Mouse (Mus musculus): ENCODE results near the gene Elk1. TPM values are rescaled to one million over a fixed set of nuclear protein-coding genes. Genes with fewer than 3 reads are reported as not detected.

The Elk1 gene
- polyA plus RNA-seq, 1 experiment from 2014 or later = 16.2 TPM

DNA sequence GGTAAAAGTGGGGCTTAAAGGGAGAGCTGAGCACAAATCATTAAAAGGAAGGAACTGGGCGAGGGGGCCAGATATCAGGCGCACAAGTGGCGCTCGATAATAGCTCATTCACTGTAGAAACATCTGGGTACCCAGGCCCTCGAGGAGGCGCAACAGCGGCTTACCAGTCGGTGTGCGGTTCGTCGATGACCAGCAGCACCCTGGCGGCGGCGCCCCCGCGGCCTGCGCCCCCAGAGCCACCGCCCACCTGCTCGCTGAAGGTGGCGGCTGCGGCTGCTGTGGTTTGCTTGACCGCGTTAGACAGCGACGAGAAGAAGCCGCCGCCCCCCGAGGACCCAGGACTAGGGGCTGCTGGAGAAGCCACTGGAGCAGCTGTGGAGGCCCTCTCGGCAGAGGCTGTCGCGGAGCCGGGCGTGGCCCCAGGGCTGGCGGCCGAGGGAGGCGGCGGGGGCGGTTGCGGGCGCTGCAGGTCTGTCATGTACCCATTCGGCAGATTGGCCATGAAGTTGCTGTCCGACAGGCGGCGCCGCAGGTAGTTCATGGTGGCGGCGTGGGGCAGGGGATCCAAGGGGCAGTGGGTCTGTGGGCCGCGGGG is 30.1 kb downstream of the Elk1 start:
- peak overlapping the region; percentile 83 for H3K4me2 ChIP-seq
- H3K9ac ChIP-seq = no peak overlapping the region
- peak; percentile 64 for ATAC-seq (replicated peaks; ENCODE audit: low FRiP score)
- H3K36me3 ChIP-seq = no peaks in the 10 kb centered on the region
- no peak overlapping the region for H3K27ac ChIP-seq
- peaks cover 8% of the 10 kb centered on the region; the same call in 1 of the 2 replicates for H3K4me1 ChIP-seq
- H3K9me3 ChIP-seq (replicated peaks) = no peaks in the 10 kb centered on the region
- peak overlapping the region; percentile 45 for H3K4me3 ChIP-seq (replicated peaks)
- peaks cover 15% of the 10 kb centered on the region; the same call in 1 of the 2 replicates for H3K27me3 ChIP-seq
- 19% methylated on average over 45 of the region's 49 CpGs for WGBS

- Histone ChIP-seq H3K9me3 (replicated peaks) (no peaks in the 10 kb centered on the region), H3K36me3 (no peaks in the 10 kb centered on the region), H3K27me3 (0 out of 2 replicates have a peak, but pooled peaks cover 11% of the 10 kb centered on the region), H3K4me2 (no peak overlapping the region), H3K4me3 (replicated peaks) (no peak overlapping the region), H3K27ac (no peak overlapping the region), H3K9ac (no peak overlapping the region), H3K4me1 (peaks cover 1% of the 10 kb centered on the region; the same call in 1 of the 2 replicates)
- no peak for ATAC-seq (replicated peaks; ENCODE audit: low FRiP score)
Observed at GRCm38 (mm10) chrX:20915075-20915474, 35.3 kb downstream of the Elk1 start.

- Histone ChIP-seq H3K9ac (no peak overlapping the region), H3K4me2 (no peak overlapping the region), H3K36me3 (no peaks in the 10 kb centered on the region), H3K27me3 (no peaks in the 10 kb centered on the region), H3K4me3 (replicated peaks) (no peak overlapping the region), H3K27ac (no peak overlapping the region), H3K9me3 (replicated peaks) (no peaks in the 10 kb centered on the region), H3K4me1 (no peaks in the 10 kb centered on the region)
- ATAC-seq (replicated peaks; ENCODE audit: low FRiP score) = no peak
- 86% methylated on average over 6 of the region's 6 CpGs for WGBS
Observed at GRCm38 (mm10) chrX:20913726-20914125, 36.7 kb downstream of the Elk1 start.

DNA sequence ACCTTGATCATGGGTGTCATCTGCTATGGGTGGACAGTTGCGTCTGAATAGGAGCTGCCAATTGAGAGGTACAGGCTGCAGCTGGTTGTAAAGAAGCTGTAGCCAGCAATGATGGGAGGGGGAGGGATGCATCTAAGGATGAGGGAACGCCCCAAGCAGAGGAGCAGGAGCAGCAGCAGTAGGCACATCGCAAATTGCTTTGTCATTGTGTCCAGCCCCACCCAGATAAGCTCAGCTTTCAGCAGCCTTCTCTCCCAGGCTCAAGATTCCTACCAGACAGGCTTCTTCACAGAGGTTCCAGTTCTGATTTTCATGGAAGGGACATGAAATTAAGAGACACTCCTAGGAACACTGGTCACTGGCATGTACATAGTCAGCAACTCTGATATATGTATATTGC is 40.3 kb downstream of the Elk1 start:
- WGBS = 38% methylated on average over 3 of the region's 3 CpGs
- no peaks in the 10 kb centered on the region for H3K36me3 ChIP-seq
- H3K4me1 ChIP-seq = no peaks in the 10 kb centered on the region
- H3K27ac ChIP-seq = no peak overlapping the region
- H3K27me3 ChIP-seq = no peaks in the 10 kb centered on the region
- H3K9me3 ChIP-seq (replicated peaks) = no peaks in the 10 kb centered on the region
- H3K4me3 ChIP-seq (replicated peaks) = no peak overlapping the region
- no peak overlapping the region for H3K9ac ChIP-seq
- no peak overlapping the region for H3K4me2 ChIP-seq
- no peak for ATAC-seq (replicated peaks; ENCODE audit: low FRiP score)

Other genes starting within 250 kb of the Elk1 start
- 43.9 and 47.8 TPM in 2 replicates for gene Usp11, start 246.7 kb downstream of the Elk1 start, polyA plus RNA-seq (2015; fragmentation: Nextera tagmentation; extraction: Ambion mirVana)
- gene Araf, start 152.8 kb downstream of the Elk1 start, polyA plus RNA-seq (2015; fragmentation: Nextera tagmentation; extraction: Ambion mirVana) = 115 and 129 TPM in 2 replicates
- 23.1 and 28.0 TPM in 2 replicates for gene Timp1, start 80.4 kb downstream of the Elk1 start, polyA plus RNA-seq (2015; fragmentation: Nextera tagmentation; extraction: Ambion mirVana)
- 0.44 and 0.70 TPM in 2 replicates for gene Syn1, start 29.6 kb downstream of the Elk1 start, polyA plus RNA-seq (2015; fragmentation: Nextera tagmentation; extraction: Ambion mirVana)
- 6.1 and 8.2 TPM in 2 replicates for gene Cfp, start 19.1 kb downstream of the Elk1 start, polyA plus RNA-seq (2015; fragmentation: Nextera tagmentation; extraction: Ambion mirVana)
- 59.7 and 62.0 TPM in 2 replicates for gene Uxt, start 11.4 kb upstream of the Elk1 start, polyA plus RNA-seq (2015; fragmentation: Nextera tagmentation; extraction: Ambion mirVana)
- gene Zfp182, start 111.7 kb upstream of the Elk1 start, polyA plus RNA-seq (2015; fragmentation: Nextera tagmentation; extraction: Ambion mirVana) = 4.9 and 6.3 TPM in 2 replicates
- not detected in 2 replicates for gene Spaca5, start 117.8 kb upstream of the Elk1 start, polyA plus RNA-seq (2015; fragmentation: Nextera tagmentation; extraction: Ambion mirVana)
- gene Zfp300, start 138.9 kb upstream of the Elk1 start, polyA plus RNA-seq (2015; fragmentation: Nextera tagmentation; extraction: Ambion mirVana) = 1.2 and 1.9 TPM in 2 replicates
- not detected in 2 replicates for gene Ssxa1, start 165.2 kb upstream of the Elk1 start, polyA plus RNA-seq (2015; fragmentation: Nextera tagmentation; extraction: Ambion mirVana)
- gene Gm21876, start 225.0 kb upstream of the Elk1 start, polyA plus RNA-seq (2015; fragmentation: Nextera tagmentation; extraction: Ambion mirVana) = not detected in 2 replicates

Data from kidney, embryonic 15.5 days (tissue).